Mouse (Mus musculus): Measurements from ENCODE around the gene Rufy3. TPM values are rescaled to one million over a fixed set of nuclear protein-coding genes. Genes with fewer than 3 reads are reported as not detected.
"Not testable (repeated sequence)": the region's sequence is repeated elsewhere in the genome, so short reads cannot be mapped to it uniquely, and the experiment has no call there.

Gene Rufy3
- 10 to 100 TPM; 48.8 to 49.6 TPM for total RNA-seq (2021)
- long read RNA-seq, experiment 1, full-length matches to known transcripts = 18 of 31 reads
- long read RNA-seq, experiment 1, partial matches to known transcripts = 9 of 31 reads
- long read RNA-seq, experiment 1, other reads (novel, unspliced or antisense) = 4 of 31 reads
- long read RNA-seq, experiment 2, full-length matches to known transcripts = 65 of 99 reads
- long read RNA-seq, experiment 2, partial matches to known transcripts = 14 of 99 reads
- long read RNA-seq, experiment 2, other reads (novel, unspliced or antisense) = 20 of 99 reads

- DNase-seq (ENCODE audit: low spot score in 2 of 2) = peak; percentile 77 to 80
Measured at GRCm38 (mm10) chr5:88564501-88565147, at the start of gene Rufy3. Rufy3 (plus strand) TSS chr5:88565040.

GRCm38 (mm10) chr5:88519232-88519631 lies 45.6 kb upstream of the Rufy3 start:
- DNase-seq (ENCODE audit: low spot score in 2 of 2) = no peak

- DNase-seq (ENCODE audit: low spot score in 2 of 2) = no peak
Measured at GRCm38 (mm10) chr5:88527657-88528056, 37.2 kb upstream of the Rufy3 start, which contains the start of gene Jchain. Jchain (minus strand) TSS chr5:88527891.

GRCm38 (mm10) chr5:88530908-88531307 lies 33.9 kb upstream of the Rufy3 start:
- DNase-seq (ENCODE audit: low spot score in 2 of 2) = no peak

GRCm38 (mm10) chr5:88534697-88535096 lies 30.1 kb upstream of the Rufy3 start:
- no peak for DNase-seq (ENCODE audit: low spot score in 2 of 2)

- DNase-seq (ENCODE audit: low spot score in 2 of 2) = no peak
Measured at GRCm38 (mm10) chr5:88540845-88541244, 24.0 kb upstream of the Rufy3 start.

GRCm38 (mm10) chr5:88542651-88543282 lies 22.1 kb upstream of the Rufy3 start:
- no peak for DNase-seq (ENCODE audit: low spot score in 2 of 2)

GRCm38 (mm10) chr5:88544411-88544810 lies 20.4 kb upstream of the Rufy3 start:
- DNase-seq (ENCODE audit: low spot score in 2 of 2) = not testable (repeated sequence)

- DNase-seq (ENCODE audit: low spot score in 2 of 2) = no peak
Measured at GRCm38 (mm10) chr5:88545536-88545935, 19.3 kb upstream of the Rufy3 start.

GRCm38 (mm10) chr5:88553271-88554085 lies 11.4 kb upstream of the Rufy3 start:
- no peak for DNase-seq (ENCODE audit: low spot score in 2 of 2)

- DNase-seq (ENCODE audit: low spot score in 2 of 2) = peak; percentile 88 to 90
Measured at GRCm38 (mm10) chr5:88554086-88554886, 10.6 kb upstream of the Rufy3 start, which contains the start of gene Utp3. Utp3 (plus strand) TSS chr5:88554462.

- no peak for DNase-seq (ENCODE audit: low spot score in 2 of 2)
Measured at GRCm38 (mm10) chr5:88558991-88559390, 5.8 kb upstream of the Rufy3 start.

- no peak for DNase-seq (ENCODE audit: low spot score in 2 of 2)
Measured at GRCm38 (mm10) chr5:88561080-88561814, 3.6 kb upstream of the Rufy3 start.

- no peak for DNase-seq (ENCODE audit: low spot score in 2 of 2)
Measured at GRCm38 (mm10) chr5:88562863-88563780, 1.7 kb upstream of the Rufy3 start.

GRCm38 (mm10) chr5:88565148-88566033 lies 551 bp downstream of the Rufy3 start:
- peak in 1 of 2 experiments; percentile 34 for DNase-seq (ENCODE audit: low spot score in 2 of 2)

GRCm38 (mm10) chr5:88566034-88566841 lies 1.4 kb downstream of the Rufy3 start:
- DNase-seq (ENCODE audit: low spot score in 2 of 2) = no peak

- DNase-seq (ENCODE audit: low spot score in 2 of 2) = no peak
Measured at GRCm38 (mm10) chr5:88569541-88569940, 4.7 kb downstream of the Rufy3 start.

Measured in adrenal gland, postnatal 4 days (tissue).